Mouse (Mus musculus) monocyte, adult 59 days (primary cell): ENCODE measurements around the gene Ctsm. TPM values are rescaled to one million over a fixed set of nuclear protein-coding genes. Genes with fewer than 3 reads are reported as not detected.

Experiments
- total RNA-seq, 2 experiments: library from RNA; stranded (reverse); gene quantifications; one replicate each; pipeline ENCODE4 v1.2.4; 2023

Ctsm gene
- not detected for total RNA-seq

DNA sequence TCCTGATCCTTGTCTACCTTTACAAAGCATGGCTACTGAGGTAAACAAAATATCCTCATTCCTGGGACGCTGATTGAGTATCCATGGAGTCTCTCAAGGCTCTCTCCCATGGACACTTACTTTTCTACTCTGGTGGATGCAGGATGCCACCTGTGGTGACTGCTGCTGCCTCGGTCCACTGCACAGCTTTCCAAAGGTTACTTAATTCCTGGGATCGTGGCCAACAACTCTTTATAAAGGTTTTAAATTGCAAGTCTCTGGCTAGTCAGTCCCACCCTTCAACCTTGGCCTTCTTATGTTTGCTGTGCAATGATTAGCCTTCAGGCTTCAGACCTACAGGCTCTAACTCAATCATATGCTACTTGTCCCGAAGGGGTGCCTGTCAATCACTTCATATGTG is at the start of gene Ctsm:
TSS of gene Ctsm (minus strand) at position 209 of the 400 bp plus-strand sequence.

DNA sequence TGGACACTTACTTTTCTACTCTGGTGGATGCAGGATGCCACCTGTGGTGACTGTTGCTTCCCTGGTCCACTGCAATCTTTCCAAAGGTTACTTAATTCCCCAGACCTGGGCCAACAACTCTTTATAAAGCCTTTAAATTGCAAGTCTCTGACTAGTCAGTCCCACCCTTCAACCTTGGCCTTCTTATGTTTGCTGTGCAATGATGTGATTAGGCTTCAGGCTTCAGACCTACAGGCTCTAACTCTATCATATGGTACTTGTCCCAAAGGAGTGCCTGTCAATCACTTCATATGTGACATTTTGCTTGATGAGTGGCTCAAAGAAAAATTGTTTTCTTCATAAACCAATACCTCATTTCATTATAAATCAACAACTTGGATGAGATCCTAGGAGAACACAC is 28.4 kb upstream of the Ctsm start, which contains the start of gene Cts3:
TSS of gene Cts3 (minus strand) at position 101 of the 400 bp plus-strand sequence.

DNA sequence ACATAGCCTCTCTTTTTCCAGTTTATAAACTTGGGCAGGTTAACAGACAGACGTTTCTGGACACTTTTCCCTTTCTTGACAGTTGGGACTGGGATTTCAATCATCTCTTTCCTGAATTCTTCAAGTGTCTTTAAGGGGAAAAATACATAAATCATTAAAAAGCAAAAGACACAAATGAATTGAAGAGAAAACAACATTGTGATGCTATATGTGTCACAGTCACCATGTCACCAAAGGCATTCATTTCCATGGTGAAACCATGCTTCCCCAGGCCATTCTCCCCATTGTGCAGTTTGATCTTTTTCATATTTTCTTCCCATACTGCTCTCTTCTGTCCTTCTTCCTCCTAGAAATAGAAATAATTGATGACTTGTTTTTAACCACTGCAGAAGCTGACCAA is 26.4 kb upstream of the Ctsm start, which contains the start of gene Gm49352:
TSS of gene Gm49352 (minus strand) at position 101 of the 400 bp plus-strand sequence.

Other genes with a start within 250 kb of the Ctsm start
- gene Cts7, start 183.6 kb downstream of the Ctsm start, total RNA-seq: not detected
- not detected for gene Gm49352, start 26.3 kb upstream of the Ctsm start, total RNA-seq
- gene Cts3, start 28.3 kb upstream of the Ctsm start, total RNA-seq: not detected